Mouse (Mus musculus) heart, adult 18-20 months (tissue): ENCODE results near the gene Zscan21. TPM values are rescaled to one million over a fixed set of nuclear protein-coding genes. Genes with fewer than 3 reads are reported as not detected.

Source experiments
- DNase-seq, 2 experiments: peaks; one replicate each; pipeline ENCODE4 v3.0.0; 2021 to 2022; ENCODE audit warnings: mixed read lengths in 1 of 2
- total RNA-seq, 2 experiments: library from RNA; stranded (reverse); gene quantifications; 2 replicates each; pipeline ENCODE4 v1.2.3; 2021

Gene Zscan21
- total RNA-seq, 2 experiments from 2014 or later = 11.4 to 13.6 TPM

GRCm38 (mm10) chr5:138117199-138118015, 704 bp downstream of the Zscan21 start:
- DNase-seq = peak in 1 of 2 experiments; percentile 10

DNA sequence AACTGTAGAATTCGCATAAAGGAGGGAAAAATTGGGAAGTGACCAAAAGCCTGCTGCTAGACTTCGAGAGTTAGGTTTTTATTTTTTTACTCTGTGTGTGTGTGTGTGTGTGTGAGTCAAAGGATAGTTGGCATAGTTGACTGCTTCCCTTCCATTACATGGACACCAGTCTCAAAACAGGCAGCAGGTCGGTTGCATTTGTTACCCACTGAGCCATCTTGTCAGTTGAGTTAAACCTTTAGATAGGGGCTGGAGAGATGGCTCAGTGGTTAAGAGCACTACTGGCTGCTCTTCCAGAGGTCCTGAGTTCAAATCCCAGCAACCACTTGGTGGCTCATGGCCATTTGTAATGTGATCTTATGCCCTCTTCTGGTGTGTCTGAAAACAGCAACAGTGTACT, 1.3 kb downstream of the Zscan21 start:
- DNase-seq = no peak

DNA sequence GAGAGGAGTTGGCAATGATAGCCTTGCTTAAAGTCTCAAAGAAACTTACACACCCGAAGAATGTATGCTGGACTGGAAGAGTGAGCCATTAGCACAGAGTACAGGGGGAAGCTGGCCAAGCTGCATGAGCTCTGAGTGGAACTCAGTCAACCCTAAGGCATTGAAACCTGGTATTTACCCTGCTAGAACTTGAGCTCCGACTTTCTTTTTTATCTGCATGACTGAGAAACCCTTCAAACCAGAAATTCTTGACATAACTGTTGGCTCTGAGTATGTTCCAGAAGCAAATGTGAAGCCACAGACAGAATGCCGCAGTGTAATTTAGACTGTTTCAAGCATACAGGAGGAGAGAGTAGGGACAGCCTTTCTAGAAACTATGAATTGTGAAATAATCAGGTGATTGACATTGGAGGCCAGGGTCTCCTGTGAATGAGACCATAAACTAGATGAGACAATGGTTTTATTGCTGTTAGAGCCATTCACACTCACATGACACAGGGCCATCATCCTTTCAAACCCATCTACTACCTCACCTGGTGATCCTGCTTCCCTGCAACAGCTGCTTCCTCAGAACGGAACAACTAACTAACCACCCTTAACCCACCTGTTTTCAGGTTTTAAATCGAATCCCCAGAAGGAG, 15.8 kb downstream of the Zscan21 start:
- DNase-seq = no peak

GRCm38 (mm10) chr5:138137257-138137656, 20.6 kb downstream of the Zscan21 start:
- DNase-seq = no peak

GRCm38 (mm10) chr5:138137935-138138549, 21.3 kb downstream of the Zscan21 start:
- peak; percentile 9 to 47 for DNase-seq

- DNase-seq = no peak
Observed at GRCm38 (mm10) chr5:138138585-138138984, 21.9 kb downstream of the Zscan21 start.

- DNase-seq = no peak
Observed at GRCm38 (mm10) chr5:138154390-138154789, 37.7 kb downstream of the Zscan21 start.

- peak; percentile 92 to 95 for DNase-seq
Observed at GRCm38 (mm10) chr5:138155443-138155976, 38.8 kb downstream of the Zscan21 start, which contains the start of gene Zfp113. Gene Zfp113 (minus strand): TSS chr5:138155744.

- DNase-seq = no peak
Observed at GRCm38 (mm10) chr5:138160224-138160762, 43.6 kb downstream of the Zscan21 start.

DNA sequence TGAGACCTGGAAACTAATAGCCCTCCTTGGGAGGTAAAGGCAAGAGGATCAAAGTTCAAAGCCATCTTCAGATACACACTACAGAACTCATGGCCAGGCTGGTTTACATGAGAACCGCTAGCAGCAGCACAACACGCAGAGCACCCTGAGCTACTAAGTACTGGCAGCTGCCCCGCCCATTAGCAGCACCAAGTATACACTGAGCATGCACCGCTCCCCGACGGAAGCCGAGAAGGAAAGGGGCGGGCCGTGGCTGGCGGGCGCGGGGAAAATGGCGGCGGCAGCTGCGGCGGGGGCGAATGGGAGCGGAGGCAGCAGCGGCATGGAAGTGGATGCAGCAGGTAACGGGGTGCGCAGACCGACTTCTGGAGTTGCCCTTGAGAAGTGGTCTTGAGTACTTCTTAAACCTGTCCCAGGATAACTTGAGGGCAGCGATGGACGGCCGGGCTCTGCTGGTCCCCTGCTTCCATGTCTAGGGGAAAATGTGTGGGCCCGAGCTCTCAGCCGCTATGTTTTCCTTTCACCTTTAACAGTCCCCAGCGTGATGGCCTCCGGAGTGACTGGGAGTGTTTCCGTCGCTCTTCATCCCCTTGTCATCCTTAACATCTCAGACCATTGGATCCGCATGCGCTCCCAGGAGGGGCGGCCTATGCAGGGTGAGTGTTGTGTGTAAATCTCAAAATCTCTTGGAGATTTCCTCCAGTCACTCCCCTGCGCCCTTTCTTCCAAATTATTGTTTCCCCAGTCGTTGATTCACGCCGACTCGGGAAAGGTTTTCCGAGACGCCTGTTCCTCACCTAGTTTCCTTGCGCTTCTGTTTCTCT, 44.4 kb downstream of the Zscan21 start, which contains the start of gene Cops6:
Gene Cops6 (plus strand): TSS at position 230 of the 824 bp plus-strand sequence.
- peak; percentile 96 to 98 for DNase-seq

- DNase-seq = no peak
Observed at GRCm38 (mm10) chr5:138163046-138163445, 46.3 kb downstream of the Zscan21 start.

DNA sequence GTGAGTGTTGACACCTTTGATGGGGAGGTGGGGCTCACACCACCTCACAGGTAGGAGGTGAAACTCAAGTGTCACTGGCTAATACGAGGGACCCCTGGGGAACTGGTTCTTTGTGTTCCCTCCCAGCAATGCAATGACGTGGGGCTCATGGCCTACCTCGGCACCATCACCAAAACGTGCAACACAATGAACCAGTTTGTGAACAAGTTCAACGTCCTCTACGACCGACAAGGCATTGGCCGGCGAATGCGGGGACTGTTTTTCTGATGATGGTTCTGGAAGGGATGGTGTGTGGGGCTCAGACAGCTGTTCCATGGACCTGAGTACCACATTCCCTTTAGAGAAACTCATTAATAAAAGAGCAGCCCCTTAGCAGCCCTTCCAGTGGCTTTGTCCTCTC, 46.9 kb downstream of the Zscan21 start:
- DNase-seq = no peak

DNA sequence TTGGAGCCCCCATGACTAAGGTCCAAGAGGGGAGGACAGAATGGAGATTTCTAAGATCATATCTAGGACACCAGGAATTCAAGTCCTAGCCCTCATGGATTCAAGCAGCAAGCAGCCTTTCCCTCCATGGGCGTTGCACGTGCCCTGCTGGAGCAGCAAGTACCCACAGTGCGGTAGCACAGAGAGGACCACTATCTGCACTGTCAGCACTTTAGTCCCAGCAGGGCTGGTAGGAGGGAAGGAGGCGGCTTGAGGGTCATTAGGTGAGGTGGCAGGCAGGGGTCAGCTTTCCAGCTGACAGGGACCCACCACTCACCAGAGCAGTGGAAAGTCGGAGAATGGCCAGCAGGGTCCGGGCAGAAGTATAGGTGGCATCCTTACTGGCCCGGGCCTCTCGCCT, 48.9 kb downstream of the Zscan21 start:
- no peak for DNase-seq

DNA sequence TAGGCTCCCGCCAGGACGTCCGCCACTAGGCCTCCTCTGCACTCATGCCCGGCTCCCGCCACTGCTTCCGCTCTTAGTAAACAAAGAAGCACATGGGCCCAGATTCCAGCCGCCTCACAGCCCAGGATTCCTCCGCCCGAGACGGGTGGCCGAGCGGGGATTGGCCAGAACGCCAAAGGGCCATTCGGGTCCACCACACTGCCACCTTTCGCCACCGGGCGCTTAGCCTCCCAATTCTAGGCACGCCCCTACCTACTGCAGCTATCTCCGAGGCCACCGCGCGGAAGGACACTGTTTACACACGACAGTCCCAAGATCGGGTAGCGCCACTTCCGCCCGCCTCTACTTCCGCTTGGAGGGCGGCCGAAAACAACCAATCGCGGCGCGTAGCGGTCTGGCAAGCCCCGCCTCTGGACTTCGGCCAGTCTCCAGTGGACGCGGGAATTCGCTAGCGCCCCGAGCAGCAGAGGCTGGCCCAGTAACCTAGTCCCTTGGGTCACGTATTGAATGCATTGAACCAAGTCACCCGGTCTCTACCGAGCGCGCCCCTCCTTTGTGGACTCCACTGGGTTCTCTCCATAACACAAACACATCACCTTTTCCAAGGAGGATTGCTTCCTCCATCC, 54.3 kb downstream of the Zscan21 start:
- DNase-seq = peak; percentile 97 to 98

- peak; percentile 99 to 100 for DNase-seq
Observed at GRCm38 (mm10) chr5:138171695-138172491, 55.2 kb downstream of the Zscan21 start, which contains the start of the genes Ap4m1 and Mcm7. Gene Ap4m1 (plus strand): TSS chr5:138172002. Gene Mcm7 (minus strand): TSS chr5:138172422.

- DNase-seq = no peak
Observed at GRCm38 (mm10) chr5:138173217-138173616, 56.5 kb downstream of the Zscan21 start.
